Mouse (Mus musculus) embryonic fibroblast, embryonic 13.5 days (primary cell): ENCODE data around the gene Ctnnal1. TPM values are rescaled to one million over a fixed set of nuclear protein-coding genes. Genes with fewer than 3 reads are reported as not detected.
"Not testable (repeated sequence)": the region's sequence is repeated elsewhere in the genome, so short reads cannot be mapped to it uniquely, and the experiment has no call there.

ENCODE experiments used
- H3K27ac ChIP-seq: 2 replicates; pipeline ENCODE4 v1.5.1; 2012; ENCODE audit warnings: low read length, control low read depth, inconsistent platforms; ENCODE audit not compliant: insufficient read depth
- H3K4me1 ChIP-seq: 2 replicates; pipeline ENCODE4 v1.6.1; 2011; ENCODE audit warnings: low read length; ENCODE audit not compliant: control insufficient read depth, insufficient read depth
- H3K4me3 ChIP-seq: 2 replicates; pipeline ENCODE4 v1.5.1; 2011; ENCODE audit warnings: mild to moderate bottlenecking, control low read depth, low read length; ENCODE audit not compliant: insufficient read depth
- CTCF ChIP-seq: IDR thresholded peaks from 2 replicates; pipeline ENCODE4 v1.5.1; 2011; ENCODE audit warnings: mild to moderate bottlenecking, control low read depth, low read length, moderate library complexity, borderline replicate concordance; ENCODE audit not compliant: insufficient read depth
- POLR2A ChIP-seq: IDR thresholded peaks from 2 replicates; pipeline ENCODE4 v1.6.1; 2011; ENCODE audit warnings: low read depth, mild to moderate bottlenecking, control low read depth, low read length, moderate library complexity
- polyA plus RNA-seq: library from polyadenylated mRNA; stranded (reverse); fragments of >200 nt; gene quantifications from 2 replicates; pipeline ENCODE4 v1.2.4, GENCODE M21; 2011; ENCODE audit warnings: low read depth; ENCODE audit not compliant: missing spikeins, insufficient read length

Ctnnal1 gene
- polyA plus RNA-seq, 1 experiment = 10.4 TPM

GRCm38 (mm10) chr4:56897511-56897910 is 32.5 kb upstream of the Ctnnal1 start:
- H3K4me3 ChIP-seq = no peak overlapping the region
- H3K27ac ChIP-seq = no peak overlapping the region
- TF ChIP-seq POLR2A = no peak
- TF ChIP-seq CTCF = no peak
- no peaks in the 10 kb centered on the region for H3K4me1 ChIP-seq

GRCm38 (mm10) chr4:56894196-56894595 is 29.2 kb upstream of the Ctnnal1 start:
- Histone ChIP-seq H3K27ac (no peak overlapping the region), H3K4me3 (no peak overlapping the region), H3K4me1 (no peaks in the 10 kb centered on the region)
- TF ChIP-seq CTCF (no peak), POLR2A (no peak)

- no peak overlapping the region for H3K4me3 ChIP-seq
- no peaks in the 10 kb centered on the region for H3K4me1 ChIP-seq
- TF ChIP-seq CTCF = no peak
- no peak for TF ChIP-seq POLR2A
- H3K27ac ChIP-seq = no peak overlapping the region
Measured at GRCm38 (mm10) chr4:56892501-56893115, 27.6 kb upstream of the Ctnnal1 start.

- Histone ChIP-seq H3K4me3 (no peak overlapping the region), H3K27ac (no peak overlapping the region), H3K4me1 (no peaks in the 10 kb centered on the region)
- no peak for TF ChIP-seq CTCF
- TF ChIP-seq POLR2A = no peak
Measured at GRCm38 (mm10) chr4:56888483-56888882, 23.5 kb upstream of the Ctnnal1 start.

GRCm38 (mm10) chr4:56886286-56886979 is 21.4 kb upstream of the Ctnnal1 start:
- H3K4me1 ChIP-seq = no peaks in the 10 kb centered on the region
- H3K27ac ChIP-seq = no peak overlapping the region
- TF ChIP-seq POLR2A = no peak
- TF ChIP-seq CTCF = no peak

GRCm38 (mm10) chr4:56880036-56880703 is 15.2 kb upstream of the Ctnnal1 start:
- H3K27ac ChIP-seq = no peak overlapping the region
- no peaks in the 10 kb centered on the region for H3K4me1 ChIP-seq
- no peak overlapping the region for H3K4me3 ChIP-seq
- no peak for TF ChIP-seq POLR2A
- no peak for TF ChIP-seq CTCF

More at GRCm38 (mm10) chr4:56886286-56886979, 21.4 kb upstream of the Ctnnal1 start:
- no peak overlapping the region for H3K4me3 ChIP-seq

GRCm38 (mm10) chr4:56878971-56879370 is 14.0 kb upstream of the Ctnnal1 start:
- Histone ChIP-seq H3K27ac (no peak overlapping the region), H3K4me1 (no peaks in the 10 kb centered on the region), H3K4me3 (no peak overlapping the region)
- TF ChIP-seq POLR2A = no peak
- no peak for TF ChIP-seq CTCF

GRCm38 (mm10) chr4:56870541-56870940 is 5.6 kb upstream of the Ctnnal1 start:
- H3K27ac ChIP-seq, H3K4me3 ChIP-seq, H3K4me1 ChIP-seq: not testable (repeated sequence)

GRCm38 (mm10) chr4:56867761-56868160 is 2.8 kb upstream of the Ctnnal1 start:
- no peak overlapping the region for H3K4me3 ChIP-seq
- H3K27ac ChIP-seq = no peak overlapping the region
- H3K4me1 ChIP-seq = peaks cover 4% of the 10 kb centered on the region; the same call in 1 of the 2 replicates
- TF ChIP-seq CTCF (no peak), POLR2A (no peak)

GRCm38 (mm10) chr4:56865971-56866370 is 983 bp upstream of the Ctnnal1 start:
- TF ChIP-seq CTCF (no peak), POLR2A (no peak)
- Histone ChIP-seq H3K27ac (no peak overlapping the region), H3K4me3 (no peak overlapping the region), H3K4me1 (peaks cover 4% of the 10 kb centered on the region; the same call in 1 of the 2 replicates)
